Mouse (Mus musculus): Measurements from ENCODE around the gene Ripply3.
"Not testable (repeated sequence)": the region's sequence is repeated elsewhere in the genome, so short reads cannot be mapped to it uniquely, and the experiment has no call there.

Ripply3 gene

GRCm38 (mm10) chr16:94315215-94315614 is 13.0 kb upstream of the Ripply3 start:
- peak; percentile 14 for DNase-seq (ENCODE audit: low read depth)

GRCm38 (mm10) chr16:94317752-94318151 is 10.5 kb upstream of the Ripply3 start:
- no peak for DNase-seq (ENCODE audit: low read depth)

- DNase-seq (ENCODE audit: low read depth): no peak
These were observed 8.0 kb upstream of the Ripply3 start for GRCm38 (mm10) chr16:94320223-94320622.

GRCm38 (mm10) chr16:94323681-94324080 is 4.5 kb upstream of the Ripply3 start:
- DNase-seq (ENCODE audit: low read depth): no peak

DNA sequence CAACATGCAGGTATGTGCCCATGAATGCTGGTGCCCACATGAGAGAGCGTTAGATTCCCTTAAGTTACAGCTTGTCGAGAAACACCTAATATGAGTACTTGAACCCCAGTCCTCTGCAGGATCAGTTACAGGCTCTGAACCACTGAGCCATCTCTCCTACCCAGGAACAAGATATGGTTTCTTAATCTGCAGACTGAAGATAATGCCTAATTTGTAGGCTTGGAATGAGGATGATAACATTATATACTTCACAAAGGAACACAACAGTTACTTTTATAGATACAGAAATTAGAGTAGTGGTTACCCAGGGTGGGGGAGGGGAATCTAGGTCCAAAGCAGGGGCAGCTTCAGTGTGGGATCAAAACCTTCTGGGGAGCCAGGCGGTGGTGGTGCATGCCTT is 2.2 kb upstream of the Ripply3 start:
- no peak for DNase-seq (ENCODE audit: low read depth)

DNA sequence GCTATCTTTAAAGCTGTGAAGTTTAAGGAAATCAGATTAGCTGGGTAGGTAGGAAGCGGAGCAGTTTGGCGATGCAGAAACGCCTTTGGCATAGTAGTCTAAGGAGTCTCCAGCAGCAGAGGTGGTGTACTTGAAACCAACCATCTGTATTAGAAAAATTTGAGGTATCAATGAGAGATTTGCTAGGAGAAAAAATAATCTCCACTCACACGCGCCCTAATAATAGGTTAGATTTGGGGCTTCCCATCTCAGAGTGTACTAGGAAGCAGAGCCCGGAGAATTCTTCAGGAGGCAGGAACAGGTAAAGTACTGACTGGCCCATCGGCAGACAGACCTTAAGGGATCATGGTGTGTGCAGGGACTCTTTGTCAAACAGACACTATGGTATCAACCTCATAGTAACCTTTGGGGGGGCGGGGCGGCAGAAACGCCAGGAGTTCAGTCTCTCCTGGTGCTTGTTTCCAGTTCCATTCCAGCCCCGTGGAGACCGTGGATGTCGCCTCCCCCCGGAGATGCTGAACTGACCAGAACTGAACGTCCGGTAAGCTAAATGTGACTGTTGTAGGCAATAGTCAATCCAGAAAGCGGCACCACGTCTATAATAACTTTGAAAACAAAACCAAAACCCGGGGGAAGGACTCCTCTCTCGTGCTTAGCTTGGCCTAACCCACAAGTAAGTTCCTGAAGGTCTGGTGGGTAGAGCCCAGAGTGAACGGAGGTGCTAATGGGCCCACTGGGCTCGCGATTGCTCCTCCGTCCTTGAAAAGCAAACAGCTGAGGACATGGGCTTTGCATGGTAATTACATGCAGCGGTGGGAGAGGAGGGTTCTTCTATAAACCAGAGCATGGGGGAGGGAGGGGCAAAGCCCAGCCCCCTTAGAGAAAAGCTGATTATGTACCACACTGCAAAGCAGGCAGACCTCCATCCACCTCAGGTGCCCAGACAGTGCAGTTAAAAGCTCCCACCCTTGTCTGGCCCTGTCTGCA is 954 bp downstream of the Ripply3 start:
- no peak for DNase-seq (ENCODE audit: low read depth)

DNA sequence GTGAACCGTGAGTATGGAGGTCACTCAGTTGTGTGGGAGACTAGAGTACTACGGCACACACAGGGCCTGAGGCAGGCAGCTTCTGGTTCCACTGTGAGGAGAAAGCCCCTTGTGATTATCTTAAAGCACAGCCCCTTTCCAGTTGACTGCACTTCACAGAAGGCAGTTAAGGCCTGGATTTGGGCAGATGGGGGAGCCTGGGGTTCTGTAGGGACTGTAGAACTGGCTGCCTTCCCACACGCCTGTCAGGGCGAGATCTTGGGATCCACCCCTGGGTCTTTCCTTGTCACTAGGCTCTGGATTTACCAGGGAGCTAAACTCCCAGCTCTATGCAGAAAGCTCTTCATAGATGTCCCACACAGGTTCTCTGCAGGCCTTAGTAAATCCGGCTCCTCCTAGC is 2.2 kb downstream of the Ripply3 start:
- DNase-seq (ENCODE audit: low read depth): no peak

- no peak for DNase-seq (ENCODE audit: low read depth)
These were observed 3.1 kb downstream of the Ripply3 start for GRCm38 (mm10) chr16:94331233-94331885.

- DNase-seq (ENCODE audit: low read depth): peak; percentile 70
These were observed 3.6 kb downstream of the Ripply3 start for GRCm38 (mm10) chr16:94331886-94332252.

DNA sequence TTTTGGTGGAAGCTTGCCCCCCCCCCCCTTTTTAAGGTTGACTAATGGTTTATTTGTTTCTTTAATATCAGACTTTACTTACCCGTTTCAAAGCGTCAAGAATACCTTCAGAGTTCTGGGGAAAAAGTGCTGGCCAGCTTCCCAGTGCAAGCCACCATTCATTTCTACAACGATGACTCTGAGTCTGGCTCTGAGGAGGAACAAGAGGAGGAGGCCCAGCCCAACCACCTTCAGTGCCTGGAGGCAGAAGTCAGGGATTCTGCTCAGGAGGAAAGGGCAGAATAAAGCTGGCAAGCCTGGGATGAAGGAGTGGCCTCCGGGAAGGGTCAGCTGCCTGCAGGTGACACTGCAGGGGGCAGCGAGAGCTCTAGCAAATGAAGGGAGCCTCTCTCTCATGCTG is 7.4 kb downstream of the Ripply3 start:
- DNase-seq (ENCODE audit: low read depth): peak; percentile 41

DNA sequence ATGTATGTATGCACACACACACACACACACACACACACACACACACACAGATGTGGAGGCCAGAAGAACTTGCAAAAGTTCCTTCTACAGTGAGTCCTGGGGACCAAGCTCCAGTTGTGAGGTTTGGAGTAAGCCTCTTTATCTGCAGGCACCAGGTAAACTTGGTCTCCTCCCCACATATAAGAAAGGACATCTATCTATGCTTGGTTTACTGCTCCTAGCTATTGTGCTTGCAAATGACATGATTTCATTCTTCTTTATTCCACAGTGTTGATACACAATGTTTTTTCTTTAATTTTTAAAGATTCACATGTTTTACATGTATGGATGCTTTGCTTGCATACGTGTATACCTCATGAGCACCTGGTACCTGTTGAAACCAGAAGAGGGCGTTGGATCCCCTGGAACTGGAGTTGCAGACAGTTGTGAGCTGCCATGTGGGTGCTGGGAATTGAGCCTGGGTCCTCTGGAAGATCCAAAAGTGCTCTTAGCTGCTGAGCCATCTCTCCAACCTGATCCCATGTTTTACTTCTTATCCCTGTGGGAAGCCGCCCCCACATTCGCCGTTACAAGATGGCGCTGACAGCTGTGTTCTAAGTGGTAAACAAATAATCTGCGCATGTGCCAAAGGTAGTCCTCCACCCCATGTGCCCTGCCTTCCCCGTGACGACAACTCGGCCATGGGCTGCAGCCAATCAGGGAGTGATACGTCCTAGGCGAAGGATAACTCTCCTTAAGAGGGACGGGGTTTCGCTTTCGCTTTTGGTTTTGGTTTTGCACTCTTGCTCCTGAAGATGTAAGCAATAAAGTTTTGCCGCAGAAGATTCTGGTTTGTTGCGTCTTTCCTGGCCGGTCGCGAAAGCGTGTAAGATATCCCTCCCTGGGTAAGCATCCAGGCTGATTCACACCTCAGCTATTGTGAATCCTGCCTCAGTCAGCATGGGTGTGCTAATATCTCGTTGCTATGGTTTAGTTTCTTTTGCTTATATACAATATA is 11.2 kb downstream of the Ripply3 start:
- DNase-seq (ENCODE audit: low read depth): not testable (repeated sequence)

GRCm38 (mm10) chr16:94345733-94346132 is 17.5 kb downstream of the Ripply3 start:
- no peak for DNase-seq (ENCODE audit: low read depth)

- peak; percentile 39 for DNase-seq (ENCODE audit: low read depth)
These were observed 19.0 kb downstream of the Ripply3 start for GRCm38 (mm10) chr16:94347080-94347731.

DNA sequence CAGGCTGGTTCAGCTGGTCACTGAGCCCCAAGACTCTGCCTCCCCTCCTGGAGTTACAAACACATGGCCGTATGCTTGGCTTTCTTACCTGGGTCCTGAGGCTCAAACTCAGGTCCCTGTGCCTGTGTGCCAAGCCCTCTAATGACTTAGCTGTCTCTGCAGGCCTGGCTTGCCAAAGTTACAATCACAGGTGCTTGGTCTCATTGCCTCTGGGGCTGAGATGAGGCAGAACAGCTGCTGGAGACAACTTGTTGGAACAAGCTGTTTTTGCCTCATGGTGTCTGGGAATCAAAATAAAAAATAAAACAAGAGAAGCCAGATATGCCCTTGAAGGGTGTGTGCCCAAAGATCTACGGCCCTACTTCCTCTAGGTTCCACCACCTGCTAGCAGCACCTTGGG is 20.6 kb downstream of the Ripply3 start:
- DNase-seq (ENCODE audit: low read depth): no peak

DNA sequence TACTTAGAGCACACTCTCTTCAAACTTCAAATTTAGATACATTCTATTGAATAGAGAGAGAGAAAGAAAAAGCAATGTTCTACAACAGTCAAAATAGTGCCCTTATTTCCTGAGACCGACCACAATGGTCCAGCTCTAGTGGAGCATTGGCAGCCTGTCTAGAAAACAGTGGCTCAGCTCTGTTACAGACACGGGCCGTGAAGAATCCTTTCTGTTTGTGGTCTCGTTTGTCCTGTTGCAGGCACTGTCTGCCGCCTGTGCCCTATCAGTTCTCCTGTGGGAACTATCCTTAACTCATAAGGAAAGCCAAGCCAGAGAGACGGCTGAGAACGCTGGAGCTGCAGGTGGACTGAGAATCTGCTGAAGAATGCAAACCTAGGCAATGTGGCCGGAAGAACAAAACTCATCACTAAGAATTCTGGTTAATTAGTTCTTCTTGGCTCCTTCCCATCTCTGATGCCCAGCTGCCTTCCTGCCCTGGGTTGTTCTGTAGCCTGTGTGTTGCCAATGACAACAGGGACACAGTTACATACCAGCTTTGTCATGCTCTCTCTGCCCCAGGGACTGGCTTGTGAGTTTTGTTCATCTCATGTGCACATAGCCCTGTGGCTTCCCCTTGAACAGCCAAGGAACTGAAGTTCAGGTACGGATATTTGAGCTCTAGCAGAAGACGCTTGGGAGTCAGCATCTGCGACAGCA is 21.5 kb downstream of the Ripply3 start:
- no peak for DNase-seq (ENCODE audit: low read depth)

- no peak for DNase-seq (ENCODE audit: low read depth)
These were observed 22.1 kb downstream of the Ripply3 start for GRCm38 (mm10) chr16:94350287-94350677.

DNA sequence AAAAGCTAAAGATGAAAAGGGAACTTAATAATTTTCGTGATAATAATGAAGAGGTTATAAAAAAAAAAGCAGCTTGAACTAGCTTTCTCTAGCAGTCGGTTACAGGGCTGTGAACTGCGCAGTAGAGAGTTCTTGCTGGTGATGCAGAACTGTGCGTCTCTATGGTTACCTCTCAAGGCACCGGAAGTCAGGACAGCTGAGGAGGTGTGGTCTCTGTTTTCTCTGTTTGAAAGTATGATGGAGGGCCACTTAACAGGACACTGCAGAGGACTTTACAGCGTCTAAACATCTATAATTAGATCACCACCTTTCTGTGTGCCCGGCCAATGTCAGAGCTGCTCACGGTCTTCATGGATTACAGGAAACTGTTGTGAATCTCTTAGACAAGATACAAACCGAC is 26.2 kb downstream of the Ripply3 start:
- DNase-seq (ENCODE audit: low read depth): no peak

DNA sequence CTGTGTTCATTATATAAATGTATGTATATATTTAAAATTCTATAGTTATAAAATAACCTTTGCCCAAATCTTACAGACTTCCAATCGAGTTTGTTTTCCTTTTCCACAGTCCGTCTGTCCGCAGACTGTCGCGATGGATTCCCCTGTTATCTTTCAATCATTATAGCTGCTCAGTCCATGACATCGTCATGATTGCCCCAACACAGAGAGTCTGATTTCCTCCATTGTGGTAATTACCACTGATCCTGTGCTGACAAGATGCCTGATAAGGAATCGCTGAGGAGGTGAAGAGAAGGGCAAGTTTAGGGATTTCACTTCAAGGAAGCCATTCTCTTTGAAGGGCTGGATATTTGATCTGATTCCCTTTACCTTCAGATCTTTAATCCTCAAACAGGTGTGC is 27.8 kb downstream of the Ripply3 start:
- DNase-seq (ENCODE audit: low read depth): no peak

- no peak for DNase-seq (ENCODE audit: low read depth)
These were observed 28.7 kb downstream of the Ripply3 start for GRCm38 (mm10) chr16:94356776-94357494.

GRCm38 (mm10) chr16:94358091-94358490 is 29.9 kb downstream of the Ripply3 start:
- DNase-seq (ENCODE audit: low read depth): no peak

All from NIH3T3 (cell line).